Mouse (Mus musculus) kidney, postnatal 4 days (tissue): ENCODE measurements around the gene Timm8a2.

Experiments used
- DNase-seq, 2 experiments: peaks; one replicate each; pipeline ENCODE4 v3.0.0; 2021; ENCODE audit warnings: mixed read lengths in 2 of 2

The Timm8a2 gene

GRCm38 (mm10) chr14:122061376-122061775 is 26.9 kb downstream of the Timm8a2 start:
- DNase-seq: no peak

- no peak for DNase-seq
These were observed 28.1 kb downstream of the Timm8a2 start for GRCm38 (mm10) chr14:122062411-122063090.

GRCm38 (mm10) chr14:122063599-122063998 is 29.1 kb downstream of the Timm8a2 start:
- no peak for DNase-seq

GRCm38 (mm10) chr14:122064519-122064918 is 30.0 kb downstream of the Timm8a2 start:
- DNase-seq: peak; percentile 85 to 86

GRCm38 (mm10) chr14:122066243-122066642 is 31.8 kb downstream of the Timm8a2 start:
- DNase-seq: no peak

- DNase-seq: peak in 1 of 2 experiments; percentile 29
These were observed 33.6 kb downstream of the Timm8a2 start for GRCm38 (mm10) chr14:122068036-122068435.

GRCm38 (mm10) chr14:122068801-122069695 is 34.6 kb downstream of the Timm8a2 start:
- peak in 1 of 2 experiments; percentile 24 for DNase-seq

GRCm38 (mm10) chr14:122069948-122070347 is 35.5 kb downstream of the Timm8a2 start:
- DNase-seq: no peak

GRCm38 (mm10) chr14:122073422-122073821 is 38.9 kb downstream of the Timm8a2 start:
- DNase-seq: no peak

- DNase-seq: no peak
These were observed 39.9 kb downstream of the Timm8a2 start for GRCm38 (mm10) chr14:122074360-122074759.

GRCm38 (mm10) chr14:122075485-122076200 is 41.2 kb downstream of the Timm8a2 start:
- no peak for DNase-seq

- no peak for DNase-seq
These were observed 42.5 kb downstream of the Timm8a2 start for GRCm38 (mm10) chr14:122077017-122077416.

GRCm38 (mm10) chr14:122079428-122079827 is 45.0 kb downstream of the Timm8a2 start:
- DNase-seq: peak; percentile 79 to 82

- no peak for DNase-seq
These were observed 45.4 kb downstream of the Timm8a2 start for GRCm38 (mm10) chr14:122079921-122080320.

GRCm38 (mm10) chr14:122081308-122081707 is 46.8 kb downstream of the Timm8a2 start:
- DNase-seq: no peak

GRCm38 (mm10) chr14:122083499-122083898 is 49.0 kb downstream of the Timm8a2 start:
- no peak for DNase-seq

- DNase-seq: no peak
These were observed 53.5 kb downstream of the Timm8a2 start for GRCm38 (mm10) chr14:122087956-122088355.
